Mouse (Mus musculus): Measurements from ENCODE around the gene Gm973.

DNA sequence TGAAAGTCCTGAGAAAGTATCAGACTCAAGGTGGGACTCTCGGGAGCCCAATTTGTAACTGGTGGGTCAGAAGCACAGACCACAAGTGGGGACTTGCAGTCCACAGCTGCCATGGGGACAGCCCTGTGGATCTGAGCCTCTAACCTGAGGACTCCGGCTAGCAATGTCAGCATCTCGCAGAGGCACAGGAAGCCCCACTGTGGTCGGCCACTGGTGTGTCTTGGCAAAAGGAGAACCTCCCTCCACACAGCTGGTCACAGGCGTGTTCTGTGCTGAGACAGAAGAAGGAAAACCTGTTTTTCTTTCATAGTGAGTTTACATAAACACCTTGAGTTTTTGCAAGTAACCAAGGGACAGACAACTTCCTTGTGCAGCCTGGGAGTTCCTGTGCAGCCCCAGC lies 49.7 kb downstream of the Gm973 start:
- TF ChIP-seq CTCF (conservative IDR thresholded peaks at IDR 0.05 in 1 of 2, IDR thresholded peaks at IDR 0.05 in 1 of 2; ENCODE audit: low read depth in 2 of 2, low read length in 2 of 2) (no peak), HCFC1 (IDR thresholded peaks at IDR 0.05; ENCODE audit: low read depth, low read length) (no peak), EP300 (IDR thresholded peaks at IDR 0.05; ENCODE audit: low read length) (no peak), KAT2A (IDR thresholded peaks at IDR 0.05; ENCODE audit: insufficient replicate concordance, low read length) (no peak), MAFK (IDR thresholded peaks at IDR 0.05; ENCODE audit: insufficient replicate concordance, low read length) (no peak), E2F4 (IDR thresholded peaks at IDR 0.05; ENCODE audit: insufficient replicate concordance, low read depth, low read length) (no peak), GABPA (IDR thresholded peaks at IDR 0.05; ENCODE audit: insufficient replicate concordance, low read depth, low read length) (no peak), ZNF384 (IDR thresholded peaks at IDR 0.05; ENCODE audit: low read depth, low read length) (no peak), MAX (IDR thresholded peaks at IDR 0.05; ENCODE audit: low read length) (no peak), CHD1 (IDR thresholded peaks at IDR 0.05; ENCODE audit: low read depth, low read length) (no peak), POLR2A (IDR thresholded peaks at IDR 0.05; ENCODE audit: low read depth, low read length) (no peak), CHD2 (IDR thresholded peaks at IDR 0.05; ENCODE audit: low read length) (no peak), USF2 (conservative IDR thresholded peaks at IDR 0.05; ENCODE audit: low read depth, low read length) (no peak)

All from CH12.LX (cell line).